Mouse (Mus musculus) fibroblast of lung, adult 2 months (primary cell): ENCODE measurements around the gene Kcna7.
"Not testable (repeated sequence)": the region's sequence is repeated elsewhere in the genome, so short reads cannot be mapped to it uniquely, and the experiment has no call there.

Source experiments
- DNase-seq: peaks from one replicate; pipeline ENCODE4 v3.0.0-alpha.2; 2011; ENCODE audit warnings: low read depth

Kcna7 gene

GRCm38 (mm10) chr7:45395129-45395541 lies 10.3 kb upstream of the Kcna7 start:
- no peak for DNase-seq

DNA sequence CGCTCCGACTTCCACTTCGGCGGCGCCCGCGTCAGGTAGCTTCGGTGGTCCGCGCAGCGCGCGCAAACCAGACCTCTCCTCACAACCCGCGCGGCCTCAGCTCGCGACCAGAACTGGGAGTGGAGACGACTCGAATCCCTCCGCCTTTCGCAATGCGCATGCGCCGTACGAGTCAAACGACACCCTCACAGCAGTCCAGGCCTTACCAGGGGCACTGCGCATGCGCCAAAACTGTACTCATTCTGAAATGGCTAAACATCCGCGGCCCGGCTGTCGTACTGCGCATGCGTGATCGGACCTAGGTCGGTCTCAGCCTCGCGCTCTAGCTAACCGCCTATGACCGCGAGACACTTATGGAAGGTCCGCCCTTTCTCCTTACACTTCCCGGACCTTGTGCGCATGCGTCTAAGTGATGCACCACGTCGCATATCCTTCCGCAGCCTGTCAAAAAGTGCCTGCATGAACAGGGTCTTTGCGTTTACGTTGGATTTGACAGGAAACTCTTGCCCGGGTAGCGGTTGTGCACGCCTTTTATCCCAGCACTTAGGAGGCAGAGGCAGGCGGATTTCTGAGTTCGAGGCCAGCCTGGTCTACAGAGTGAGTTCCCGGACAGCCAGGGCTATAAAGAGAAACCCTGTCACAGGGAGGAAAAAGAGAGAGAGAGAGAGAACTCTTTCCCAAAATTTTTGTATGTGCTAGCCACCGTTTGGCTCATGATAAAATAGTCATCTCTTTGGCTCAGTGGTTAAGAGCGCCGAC lies 9.7 kb upstream of the Kcna7 start, which contains the start of gene Snrnp70:
TSS of gene Snrnp70 (minus strand) at position 165 of the 759 bp plus-strand sequence.
- peak; percentile 100 for DNase-seq

DNA sequence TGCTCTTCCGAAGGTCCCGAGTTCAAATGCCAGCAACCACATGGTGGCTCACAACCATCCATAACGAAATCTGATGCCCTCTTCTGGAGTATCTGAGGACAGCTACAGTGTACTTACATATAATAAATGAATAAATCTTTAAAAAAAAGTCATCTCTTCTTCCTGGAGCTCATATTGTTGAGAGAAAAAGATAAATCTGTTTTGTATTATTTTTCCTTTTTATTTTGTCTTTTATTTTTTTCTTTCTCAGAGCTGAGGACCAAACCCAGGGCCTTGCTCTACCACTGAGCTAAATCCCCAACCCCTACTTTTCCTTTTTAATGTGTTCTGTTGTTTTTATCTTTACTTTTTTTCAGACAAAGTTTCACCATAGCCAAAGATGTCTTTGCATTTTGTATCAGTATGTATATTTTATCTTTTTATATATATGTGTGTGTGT lies 9.1 kb upstream of the Kcna7 start:
- not testable (repeated sequence) for DNase-seq

DNA sequence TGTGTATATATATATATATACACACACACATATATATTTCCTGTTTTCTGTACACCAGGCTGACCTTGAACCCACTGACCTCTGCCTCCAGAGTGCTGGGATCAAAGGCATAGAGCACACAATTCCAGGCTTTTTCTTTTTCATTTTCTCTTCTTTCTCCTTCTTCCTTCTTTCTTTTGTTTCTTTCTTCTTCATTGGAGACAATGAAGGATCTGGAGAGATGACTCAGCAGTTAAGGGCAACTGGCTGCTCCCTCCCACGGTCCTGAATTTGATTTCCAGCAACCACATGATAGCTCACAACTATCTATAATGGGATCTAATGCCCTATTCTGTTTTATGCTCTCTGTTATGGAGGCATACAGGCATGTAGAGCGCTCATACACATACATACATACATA lies 8.7 kb upstream of the Kcna7 start:
- no peak for DNase-seq

GRCm38 (mm10) chr7:45401521-45402085 lies 3.9 kb upstream of the Kcna7 start:
- DNase-seq: no peak

DNA sequence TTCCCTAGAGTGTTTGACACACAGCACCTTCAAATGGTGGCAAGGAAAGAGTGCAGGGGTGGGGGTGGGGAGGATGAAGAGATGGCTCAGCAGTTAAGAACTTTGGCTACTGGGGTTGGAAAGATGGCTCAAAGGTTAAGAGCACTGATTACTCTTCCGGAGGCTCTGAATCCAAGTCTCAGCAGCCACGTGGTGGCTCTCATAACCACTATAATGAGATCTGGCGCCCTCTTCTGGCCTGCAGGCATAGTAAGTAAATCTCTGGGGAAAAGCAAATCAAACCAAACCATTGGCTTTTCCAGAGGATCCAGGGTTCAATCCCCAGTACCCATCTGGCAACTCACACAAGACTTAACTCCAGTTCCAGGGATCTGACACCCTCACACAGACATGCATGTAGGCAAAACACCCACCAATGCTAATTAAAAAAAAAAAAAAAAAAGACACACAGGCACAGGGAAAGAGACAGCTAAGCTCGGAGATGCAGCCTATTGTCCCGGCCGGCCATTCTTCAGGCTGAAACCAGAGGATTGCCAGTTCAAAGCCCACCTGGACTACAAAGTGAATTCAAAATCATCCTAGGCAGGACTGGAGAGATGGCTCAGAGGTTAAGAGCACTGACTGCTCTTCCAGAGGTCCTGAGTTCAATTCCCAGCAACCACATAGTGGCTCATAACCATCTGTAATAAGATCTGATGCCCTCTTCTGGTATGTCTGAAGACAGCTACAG lies 1.8 kb upstream of the Kcna7 start:
- DNase-seq: no peak

DNA sequence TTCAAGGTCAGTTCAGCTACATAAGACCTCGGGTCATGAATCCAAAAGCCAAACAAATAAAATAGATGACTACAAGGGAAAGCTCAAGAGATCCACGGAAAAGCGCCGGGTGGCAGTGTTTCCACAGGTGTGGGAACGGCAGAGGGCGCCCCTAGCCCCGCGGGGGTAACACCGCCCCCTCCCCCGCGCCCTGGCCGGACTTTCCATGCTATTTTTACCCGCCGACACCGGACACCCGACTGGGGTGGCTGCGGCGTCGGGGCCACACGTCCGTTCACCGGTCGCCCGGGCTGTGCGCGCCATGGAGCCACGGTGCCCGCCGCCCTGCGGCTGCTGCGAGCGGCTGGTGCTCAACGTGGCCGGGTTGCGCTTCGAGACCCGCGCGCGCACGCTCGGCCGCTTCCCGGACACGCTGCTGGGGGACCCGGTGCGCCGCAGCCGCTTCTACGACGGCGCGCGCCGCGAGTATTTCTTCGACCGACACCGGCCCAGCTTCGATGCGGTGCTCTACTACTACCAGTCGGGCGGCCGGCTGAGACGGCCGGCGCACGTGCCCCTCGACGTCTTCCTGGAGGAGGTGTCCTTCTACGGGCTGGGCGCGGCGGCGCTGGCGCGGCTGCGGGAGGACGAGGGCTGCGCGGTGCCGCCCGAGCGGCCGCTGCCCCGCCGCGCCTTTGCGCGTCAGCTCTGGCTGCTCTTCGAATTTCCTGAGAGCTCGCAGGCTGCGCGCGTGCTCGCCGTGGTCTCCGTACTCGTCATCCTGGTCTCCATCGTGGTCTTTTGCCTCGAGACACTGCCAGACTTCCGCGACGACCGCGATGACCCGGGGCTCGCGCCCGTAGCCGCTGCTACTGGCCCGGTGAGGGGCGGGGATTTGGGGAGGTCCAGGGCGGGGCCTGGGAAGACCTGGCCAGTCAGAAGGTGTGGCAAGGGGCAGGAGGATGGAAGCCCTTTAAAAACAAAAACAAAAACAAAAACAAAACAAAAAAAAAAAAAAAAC lies 1.0 kb downstream of the Kcna7 start:
- DNase-seq: no peak

DNA sequence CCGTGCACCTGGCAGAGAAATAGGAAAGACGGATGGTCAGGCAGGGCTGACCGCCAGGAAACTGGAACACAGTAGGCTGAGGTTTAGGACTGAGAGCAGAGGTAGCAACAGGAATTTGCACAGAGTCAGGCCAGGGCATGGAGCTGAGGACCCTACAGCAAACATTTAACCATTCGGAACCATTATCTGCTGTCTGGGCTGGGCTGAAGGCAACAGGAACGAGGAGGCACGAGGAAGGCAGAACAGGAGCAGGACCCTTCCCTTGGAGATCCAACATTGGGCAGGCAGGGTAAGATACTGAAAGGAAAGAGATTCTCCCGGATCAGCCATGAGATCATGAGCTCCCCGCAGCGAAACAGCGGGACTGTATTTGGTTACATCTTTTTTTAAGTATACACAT lies 2.4 kb downstream of the Kcna7 start:
- DNase-seq: no peak

DNA sequence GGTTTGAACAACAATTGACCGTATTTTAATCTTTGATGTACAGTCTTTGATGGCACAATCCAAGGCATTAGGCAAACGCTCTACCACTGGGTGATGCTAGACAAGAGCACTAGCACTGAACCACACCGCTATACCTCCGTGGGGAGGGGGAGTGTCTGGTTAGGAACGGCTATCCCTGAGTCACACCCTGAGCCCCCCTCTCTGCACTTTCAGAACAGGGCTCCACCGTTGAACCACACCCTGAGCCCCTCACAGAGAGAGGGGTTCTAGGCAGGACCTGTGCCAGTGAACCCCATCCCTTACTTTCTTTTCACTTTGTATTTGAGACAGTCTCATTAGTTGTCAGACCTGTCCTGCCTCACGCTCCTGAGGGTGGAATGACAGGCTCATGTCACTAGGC lies 2.9 kb downstream of the Kcna7 start:
- no peak for DNase-seq

- DNase-seq: no peak
These were observed 3.5 kb downstream of the Kcna7 start for GRCm38 (mm10) chr7:45408949-45409348.

DNA sequence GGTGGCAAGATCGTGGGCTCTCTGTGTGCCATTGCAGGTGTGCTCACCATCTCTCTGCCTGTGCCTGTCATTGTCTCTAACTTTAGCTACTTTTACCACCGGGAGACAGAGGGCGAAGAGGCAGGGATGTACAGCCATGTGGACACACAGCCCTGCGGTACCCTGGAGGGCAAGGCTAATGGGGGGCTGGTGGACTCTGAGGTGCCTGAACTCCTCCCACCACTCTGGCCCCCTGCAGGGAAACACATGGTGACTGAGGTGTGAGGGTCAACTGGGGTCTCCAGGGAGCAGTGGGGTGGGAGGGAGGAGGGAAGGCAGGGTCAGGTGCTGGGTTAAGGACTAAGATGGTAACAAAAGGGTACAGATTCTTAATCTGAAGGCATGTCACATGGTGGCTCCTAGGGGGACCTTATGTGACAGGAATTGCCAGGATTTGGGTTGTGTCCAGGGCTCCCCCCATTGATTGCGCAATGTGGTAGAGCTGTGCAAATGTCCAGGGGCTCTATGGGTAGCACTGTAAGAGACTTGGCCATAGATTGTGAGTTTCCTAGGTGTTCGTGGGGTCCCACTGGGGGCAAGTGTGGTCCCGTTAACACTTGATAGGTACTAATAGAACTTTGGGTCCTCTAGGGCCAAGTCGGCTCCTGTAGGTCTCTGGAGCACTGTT lies 4.2 kb downstream of the Kcna7 start:
- no peak for DNase-seq

- DNase-seq: no peak
These were observed 7.0 kb downstream of the Kcna7 start for GRCm38 (mm10) chr7:45412421-45412820.

DNA sequence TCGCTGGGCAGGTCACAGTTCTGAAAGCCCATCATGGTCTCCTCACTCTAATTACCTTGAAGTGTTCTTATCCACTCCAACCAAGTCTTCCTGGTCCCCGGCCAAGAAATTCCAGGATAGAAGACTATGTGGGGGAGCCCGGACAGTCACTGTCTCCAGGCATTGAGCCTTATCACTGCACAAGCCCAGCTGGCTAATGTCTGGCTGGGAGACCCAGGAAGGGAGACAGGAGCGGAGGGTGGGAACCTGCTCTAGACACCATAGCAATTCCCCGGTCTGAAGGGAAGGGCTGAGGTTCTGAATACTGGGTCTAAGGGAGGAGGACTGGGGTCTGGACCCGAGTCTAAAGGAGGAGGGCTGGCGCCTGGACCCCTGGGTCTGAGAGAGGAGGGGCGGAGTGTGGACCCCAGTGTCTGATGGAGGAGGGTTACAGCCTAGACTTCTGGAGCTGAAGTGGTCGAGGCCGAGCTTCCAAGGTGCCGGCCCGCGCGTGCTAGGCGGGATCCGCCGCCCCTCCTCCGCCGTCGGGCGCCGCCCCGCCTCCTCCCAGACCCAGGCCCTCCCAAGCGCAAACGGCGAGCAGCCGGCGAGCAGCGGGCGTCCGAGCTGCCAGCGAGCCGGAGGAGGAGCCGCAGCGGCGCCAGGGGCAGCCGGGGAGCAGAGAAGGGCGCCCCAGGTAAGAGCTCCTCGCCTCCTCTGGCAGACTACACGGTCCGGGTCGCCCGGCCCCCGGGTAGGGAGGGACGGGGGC lies 7.8 kb downstream of the Kcna7 start, which contains the start of gene Ntf5:
TSS of gene Ntf5 (plus strand) at position 583 of the 751 bp plus-strand sequence.
- DNase-seq: no peak

DNA sequence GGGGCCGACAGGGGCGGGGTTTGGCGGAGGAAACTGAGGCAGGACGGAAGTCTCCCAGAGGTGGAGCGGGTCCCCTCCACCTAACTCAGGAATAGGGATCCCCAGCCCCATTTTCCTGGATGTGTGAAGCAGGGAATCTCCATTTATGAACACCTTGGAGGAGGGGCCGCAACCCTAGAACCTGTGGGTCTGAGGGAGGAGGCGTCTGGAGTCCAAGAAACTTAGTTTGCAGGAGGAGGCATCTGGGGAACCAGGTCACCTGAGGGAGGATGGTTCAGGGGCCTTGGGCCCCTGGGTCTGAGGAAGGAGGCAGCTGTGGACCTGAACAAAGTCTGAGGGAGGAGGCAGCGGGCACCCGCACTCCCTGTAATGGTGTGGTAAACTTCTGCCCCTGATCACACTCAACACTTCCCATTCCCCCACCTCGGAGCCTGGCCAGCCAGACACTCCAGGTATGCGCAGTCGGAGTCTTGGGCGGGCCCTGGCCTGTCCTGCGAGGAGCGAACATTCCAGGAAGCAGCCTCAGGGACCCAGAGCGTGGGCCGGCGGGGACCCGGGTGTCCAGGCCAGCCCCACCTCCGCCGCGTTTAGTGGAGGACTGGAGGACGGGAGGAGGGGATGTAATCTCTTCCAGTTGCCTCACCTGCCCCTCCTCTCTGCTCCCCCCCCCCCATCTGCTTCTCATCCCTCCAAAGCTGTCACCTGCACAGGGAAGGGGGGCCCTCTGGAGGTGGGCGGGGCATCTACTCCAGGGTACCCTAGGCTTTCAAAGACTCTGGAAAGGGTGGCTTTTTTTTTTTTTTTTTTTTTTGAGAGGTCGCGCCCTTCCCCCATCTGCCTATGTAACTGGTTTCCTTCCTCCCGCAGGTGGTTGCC lies 8.6 kb downstream of the Kcna7 start:
- DNase-seq: no peak

DNA sequence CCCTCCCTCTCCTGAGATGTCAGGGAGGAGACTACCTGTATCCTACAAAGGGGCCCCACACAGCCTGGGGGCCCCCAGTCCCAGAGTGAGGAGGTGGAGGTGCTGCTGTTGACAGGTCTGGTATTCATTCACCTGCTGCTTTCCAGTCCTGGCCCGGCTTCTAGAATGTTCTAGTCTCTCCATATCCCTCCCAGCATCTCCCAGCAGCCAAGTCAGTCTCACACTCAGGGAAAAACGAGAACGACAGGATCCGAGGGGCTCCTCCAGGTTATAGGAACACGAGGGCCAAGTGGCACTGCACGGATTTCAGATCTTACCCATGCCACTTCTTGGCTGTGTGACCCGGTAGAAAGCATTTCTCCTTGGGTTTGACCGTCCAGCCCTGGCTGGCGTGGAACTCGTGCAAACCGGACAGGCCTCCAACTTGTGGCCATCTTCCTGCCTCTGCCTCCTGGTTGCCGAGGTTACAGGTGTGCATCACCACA lies 9.3 kb downstream of the Kcna7 start:
- no peak for DNase-seq

GRCm38 (mm10) chr7:45415636-45416035 lies 10.2 kb downstream of the Kcna7 start:
- no peak for DNase-seq

DNA sequence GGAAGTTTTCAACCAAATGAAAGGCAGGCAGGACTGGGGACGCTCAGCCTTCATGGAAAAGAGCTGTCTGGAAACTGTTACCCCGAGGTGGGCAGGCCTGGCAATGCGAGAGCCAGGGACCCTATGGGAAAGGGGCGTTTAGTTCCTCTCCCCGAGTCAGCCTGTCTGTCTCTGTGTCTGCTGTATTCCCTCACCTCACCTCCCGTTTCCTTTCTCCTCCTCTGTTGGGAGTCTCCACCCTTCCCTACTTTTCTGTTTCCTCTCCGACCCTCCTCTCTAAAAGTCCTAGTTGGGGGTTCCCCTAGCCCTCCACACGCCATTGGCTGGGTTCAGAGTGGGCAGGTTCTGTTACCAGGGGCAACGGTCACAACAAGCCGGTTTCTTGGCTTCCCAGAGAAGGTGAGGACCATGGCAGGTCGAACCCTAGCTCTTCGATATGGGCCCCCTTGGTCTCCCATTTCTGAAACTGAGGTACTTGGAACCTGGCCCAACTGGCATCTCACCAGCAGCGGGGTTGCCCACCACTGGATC lies 12.6 kb downstream of the Kcna7 start:
- no peak for DNase-seq

GRCm38 (mm10) chr7:45419859-45420614 lies 14.6 kb downstream of the Kcna7 start:
- no peak for DNase-seq
